26 mouse cellular contexts compared by ENCODE assay signal in the genomic region with DNA sequence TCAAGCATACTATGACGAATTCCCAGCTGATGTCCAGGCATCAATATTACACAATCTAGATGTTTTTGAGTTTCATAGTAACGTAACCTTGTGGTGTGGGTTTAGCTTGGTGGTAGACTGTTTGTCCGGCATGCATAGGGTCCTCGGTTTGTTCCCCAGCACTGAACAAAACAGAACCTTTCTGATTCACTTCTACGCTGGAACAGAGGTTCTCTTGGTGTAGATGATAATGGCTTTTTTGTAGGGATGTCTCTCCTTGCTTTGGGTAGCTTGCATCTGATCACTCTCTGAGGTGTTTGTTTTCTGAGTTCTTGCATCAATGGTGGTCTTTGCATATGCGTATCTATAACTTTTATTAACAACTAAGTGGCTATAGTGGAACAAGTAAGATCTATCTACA.
"Had no signal": no experiment of that assay in that cellular context is flagged by ENCODE, and none has a peak within 500 bp of the region (broad histone marks: within the 10 kb centered on the region; RNA-seq: fewer than 3 reads in every experiment).

No protein-coding gene starts in this region.

- H3K36me3 ChIP-seq: embryonic facial prominence, embryonic 10.5 days; embryonic facial prominence, embryonic 12.5 days; embryonic facial prominence, embryonic 13.5 days; embryonic facial prominence, embryonic 15.5 days; forebrain, embryonic 10.5 days; forebrain, embryonic 12.5 days; forebrain, embryonic 15.5 days had no signal

- DNase-seq: cerebellum, adult 8-10 months; cerebellum, adult 9-10 months; cerebellum, adult 9-11 months; cerebellum, postnatal 10 days; cerebellum, postnatal 14 days; cerebellum, postnatal 25 days; cerebellum, postnatal 36 days; embryo, embryonic 11 days; forebrain, postnatal 0 days; gastrocnemius, adult 2 months; gastrocnemius, postnatal 10 days; gastrocnemius, postnatal 14 days; gastrocnemius, postnatal 25 days; gastrocnemius, postnatal 36 days; heart, adult 18-20 months; heart, adult 2 months had no signal

- H3K9me3 ChIP-seq: embryonic facial prominence, embryonic 10.5 days; embryonic facial prominence, embryonic 12.5 days; embryonic facial prominence, embryonic 13.5 days; embryonic facial prominence, embryonic 15.5 days; forebrain, embryonic 10.5 days; forebrain, embryonic 12.5 days; forebrain, embryonic 13.5 days; forebrain, embryonic 15.5 days had no signal

- H3K4me1 ChIP-seq: embryonic facial prominence, embryonic 10.5 days; embryonic facial prominence, embryonic 12.5 days; forebrain, embryonic 10.5 days; forebrain, embryonic 12.5 days; forebrain, embryonic 13.5 days had no signal

- H3K27me3 ChIP-seq: embryonic facial prominence, embryonic 12.5 days; embryonic facial prominence, embryonic 13.5 days; embryonic facial prominence, embryonic 15.5 days; forebrain, embryonic 12.5 days; forebrain, embryonic 13.5 days; forebrain, embryonic 15.5 days had no signal

- ATAC-seq: forebrain, embryonic 13.5 days; forebrain, embryonic 15.5 days; forebrain, embryonic 16.5 days; forebrain, postnatal 0 days had no signal

- H3K9ac ChIP-seq: embryonic facial prominence, embryonic 12.5 days; embryonic facial prominence, embryonic 13.5 days; embryonic facial prominence, embryonic 15.5 days; forebrain, embryonic 12.5 days; forebrain, embryonic 13.5 days; forebrain, embryonic 15.5 days; forebrain, postnatal 0 days had no signal

- H3K27ac ChIP-seq: embryonic facial prominence, embryonic 10.5 days; embryonic facial prominence, embryonic 12.5 days; embryonic facial prominence, embryonic 13.5 days; embryonic facial prominence, embryonic 15.5 days; forebrain, embryonic 10.5 days; forebrain, embryonic 12.5 days; forebrain, embryonic 13.5 days; forebrain, embryonic 15.5 days; gastrocnemius, adult 2 months; heart, adult 2 months had no signal

- H3K4me2 ChIP-seq: embryonic facial prominence, embryonic 12.5 days; embryonic facial prominence, embryonic 13.5 days; embryonic facial prominence, embryonic 15.5 days; forebrain, embryonic 12.5 days; forebrain, embryonic 13.5 days; forebrain, embryonic 15.5 days had no signal

- H3K4me3 ChIP-seq: embryonic facial prominence, embryonic 10.5 days; embryonic facial prominence, embryonic 12.5 days; embryonic facial prominence, embryonic 13.5 days; embryonic facial prominence, embryonic 15.5 days; erythroblast, embryonic 14.5 days; forebrain, embryonic 10.5 days; forebrain, embryonic 12.5 days; forebrain, embryonic 13.5 days; forebrain, embryonic 15.5 days; gastrocnemius, adult 2 months; heart, adult 2 months had no signal
